Comparison of ENCODE assay signal across 10 mouse cellular contexts in genomic region chr2:122366039-122366438, GRCm38 (mm10). TPM values are rescaled to one million over a fixed set of nuclear protein-coding genes. Genes with fewer than 3 reads are reported as not detected.
DNase-seq lines count a peak whose midpoint lies in the region; ATAC-seq and TF ChIP-seq lines count a peak whose summit lies in the region.
"Had no signal": no experiment of that assay in that cellular context is flagged by ENCODE, and none has a peak within 500 bp of the region (broad histone marks: within the 10 kb centered on the region; RNA-seq: fewer than 3 reads in every experiment).

No protein-coding gene starts in this region.

- intact Hi-C loops in left cerebral cortex, postnatal 14 days (cut with DNase I), result no loop called here

- no peaks in the 10 kb centered on the region for H3K9me3 ChIP-seq in liver, embryonic 13.5 days (replicated peaks)
- no peaks in the 10 kb centered on the region for H3K9me3 ChIP-seq in embryonic facial prominence, embryonic 13.5 days
- H3K9me3 ChIP-seq in hindbrain, postnatal 0 days (ENCODE audit: low read length), result no peaks in the 10 kb centered on the region
- H3K9me3 ChIP-seq in neural tube, embryonic 15.5 days (replicated peaks), result no peaks in the 10 kb centered on the region
- H3K9me3 ChIP-seq: heart, embryonic 15.5 days had no signal

- no peak for ATAC-seq in liver, embryonic 13.5 days (ENCODE audit: low read depth)
- no peak for ATAC-seq in embryonic facial prominence, embryonic 13.5 days (ENCODE audit: insufficient number of reproducible peaks, insufficient read depth, low FRiP score, low TSS enrichment, low read depth)
- peak; percentile 8; the same call in 1 of the 2 replicates for ATAC-seq in hindbrain, postnatal 0 days
- ATAC-seq in neural tube, embryonic 15.5 days (ENCODE audit: low FRiP score), result no peak
- no peak for ATAC-seq in inflammation-experienced regulatory T-cells, adult 6 months

- H3K4me3 ChIP-seq in liver, embryonic 13.5 days (replicated peaks), result no peak overlapping the region
- no peak overlapping the region for H3K4me3 ChIP-seq in embryonic facial prominence, embryonic 13.5 days
- H3K4me3 ChIP-seq in hindbrain, postnatal 0 days (ENCODE audit: low read length), result peak overlapping the region; percentile 87; the same call in 1 of the 2 replicates
- H3K4me3 ChIP-seq in neural tube, embryonic 15.5 days (replicated peaks), result peak overlapping the region; percentile 91

- H3K27ac ChIP-seq in liver, embryonic 13.5 days, result 0 out of 2 replicates have a peak overlapping the region, but pooled peaks have one; percentile 16
- H3K27ac ChIP-seq in embryonic facial prominence, embryonic 13.5 days, result no peak overlapping the region; the same call in 1 of the 2 replicates
- peak overlapping the region; percentile 78 for H3K27ac ChIP-seq in hindbrain, postnatal 0 days
- H3K27ac ChIP-seq in neural tube, embryonic 15.5 days (replicated peaks), result no peak overlapping the region
- H3K27ac ChIP-seq: heart, embryonic 15.5 days had no signal

- WGBS in liver, embryonic 13.5 days (ENCODE audit: insufficient replicate concordance), result 91% methylated on average over 3 of the region's 3 CpGs
- WGBS in embryonic facial prominence, embryonic 13.5 days, result 90% methylated on average over 3 of the region's 3 CpGs
- 25% methylated on average over 3 of the region's 3 CpGs for WGBS in hindbrain, postnatal 0 days
- WGBS in neural tube, embryonic 15.5 days, result 54% methylated on average over 3 of the region's 3 CpGs

- H3K4me2 ChIP-seq in liver, embryonic 13.5 days, result no peak overlapping the region
- H3K4me2 ChIP-seq in embryonic facial prominence, embryonic 13.5 days, result peak overlapping the region; percentile 80; the same call in 1 of the 2 replicates
- peak overlapping the region; percentile 90 for H3K4me2 ChIP-seq in hindbrain, postnatal 0 days (ENCODE audit: low read depth, low read length)
- H3K4me2 ChIP-seq in neural tube, embryonic 15.5 days, result peak overlapping the region; percentile 68

- peaks cover 86% of the 10 kb centered on the region for H3K4me1 ChIP-seq in liver, embryonic 13.5 days (replicated peaks)
- H3K4me1 ChIP-seq in embryonic facial prominence, embryonic 13.5 days, result peaks cover 34% of the 10 kb centered on the region
- H3K4me1 ChIP-seq in hindbrain, postnatal 0 days (ENCODE audit: insufficient read depth, low read length), result peaks cover 16% of the 10 kb centered on the region
- H3K4me1 ChIP-seq in neural tube, embryonic 15.5 days, result peaks cover 48% of the 10 kb centered on the region

- peaks cover 15% of the 10 kb centered on the region for H3K36me3 ChIP-seq in liver, embryonic 13.5 days
- peaks cover 21% of the 10 kb centered on the region for H3K36me3 ChIP-seq in embryonic facial prominence, embryonic 13.5 days
- no peaks in the 10 kb centered on the region; the same call in 1 of the 2 replicates for H3K36me3 ChIP-seq in hindbrain, postnatal 0 days (ENCODE audit: insufficient read depth, low read length)
- H3K36me3 ChIP-seq in neural tube, embryonic 15.5 days, result no peaks in the 10 kb centered on the region; the same call in 1 of the 2 replicates
- H3K36me3 ChIP-seq: heart, embryonic 15.5 days had no signal

- H3K9ac ChIP-seq in liver, embryonic 13.5 days, result no peak overlapping the region; the same call in 1 of the 2 replicates
- no peak overlapping the region for H3K9ac ChIP-seq in embryonic facial prominence, embryonic 13.5 days
- peak overlapping the region; percentile 31; the same call in 1 of the 2 replicates for H3K9ac ChIP-seq in hindbrain, postnatal 0 days (replicated peaks; ENCODE audit: low read length)
- H3K9ac ChIP-seq in neural tube, embryonic 15.5 days (replicated peaks), result no peak overlapping the region
- H3K9ac ChIP-seq: heart, embryonic 15.5 days had no signal

- no peak for DNase-seq in liver, embryonic 13.5 days
- no peak for DNase-seq in liver
- peak; percentile 76 for DNase-seq in hindbrain, postnatal 0 days (ENCODE audit: low spot score)
- no peak for DNase-seq in spleen, postnatal 10 days (ENCODE audit: low spot score in 2 of 2)
- no peak for DNase-seq in left cerebral cortex, postnatal 14 days (ENCODE audit: low spot score in 2 of 2)

- H3K27me3 ChIP-seq in liver, embryonic 13.5 days, result no peaks in the 10 kb centered on the region
- H3K27me3 ChIP-seq in embryonic facial prominence, embryonic 13.5 days, result peaks cover 6% of the 10 kb centered on the region; the same call in 1 of the 2 replicates
- no peaks in the 10 kb centered on the region for H3K27me3 ChIP-seq in hindbrain, postnatal 0 days (ENCODE audit: insufficient read depth, low read length)
- H3K27me3 ChIP-seq in neural tube, embryonic 15.5 days (replicated peaks), result no peaks in the 10 kb centered on the region

- no peak for TF ChIP-seq CTCF in hindbrain, postnatal 0 days (IDR thresholded peaks at IDR 0.05; ENCODE audit: low read depth)

RNA-seq across cellular contexts. Expression of gene Shf, which starts 2.9 kb away (rescaled TPM):
- polyA plus RNA-seq in liver, embryonic 13.5 days (2015; fragmentation: Nextera tagmentation; extraction: Ambion mirVana), result 0.83 and 1.1 TPM in 2 replicates
- polyA plus RNA-seq in embryonic facial prominence, embryonic 13.5 days (2015; fragmentation: Nextera tagmentation; extraction: Ambion mirVana), result 4.3 and 6.6 TPM in 2 replicates
- total RNA-seq in hindbrain, postnatal 0 days (2014; rRNA removed), result 131 and 134 TPM in 2 replicates
- 12.2 and 13.0 TPM in 2 replicates for polyA plus RNA-seq in hindbrain, postnatal 0 days (2015; fragmentation: Nextera tagmentation; extraction: Ambion mirVana)
- polyA plus RNA-seq in neural tube, embryonic 15.5 days (2015; fragmentation: Nextera tagmentation; extraction: Ambion mirVana), result 11.2 and 12.0 TPM in 2 replicates
- under 1 TPM in 1 of 3 experiments, not detected in 2; 0.39 TPM for polyA plus RNA-seq in inflammation-experienced regulatory T-cells, adult 6 months (2017; shearing (Covaris generic))
- 10 to 100 TPM; 75.3 to 77.1 TPM for total RNA-seq in left cerebral cortex, postnatal 14 days (2021)

RNA-seq across cellular contexts. Expression of gene Duox1, which starts 50.6 kb away (rescaled TPM):
- polyA plus RNA-seq in liver, embryonic 13.5 days (2015; fragmentation: Nextera tagmentation; extraction: Ambion mirVana), result 0.02 TPM in 1 of 2 replicates, not detected in the other
- 0.31 and 0.32 TPM in 2 replicates for polyA plus RNA-seq in embryonic facial prominence, embryonic 13.5 days (2015; fragmentation: Nextera tagmentation; extraction: Ambion mirVana)
- 0.10 and 0.11 TPM in 2 replicates for total RNA-seq in hindbrain, postnatal 0 days (2014; rRNA removed)
- 0.10 and 0.14 TPM in 2 replicates for polyA plus RNA-seq in hindbrain, postnatal 0 days (2015; fragmentation: Nextera tagmentation; extraction: Ambion mirVana)
- polyA plus RNA-seq in neural tube, embryonic 15.5 days (2015; fragmentation: Nextera tagmentation; extraction: Ambion mirVana), result 0.10 and 0.27 TPM in 2 replicates
- not detected for polyA plus RNA-seq in inflammation-experienced regulatory T-cells, adult 6 months (2017; shearing (Covaris generic))
- total RNA-seq in left cerebral cortex, postnatal 14 days (2021), result under 1 TPM; 0.07 to 0.15 TPM
- total RNA-seq: megakaryocyte-erythroid progenitor cell, adult 5-6 weeks had no signal

RNA-seq across cellular contexts. Expression of gene Duoxa1, which starts 52.5 kb away (rescaled TPM):
- not detected in 2 replicates for polyA plus RNA-seq in liver, embryonic 13.5 days (2015; fragmentation: Nextera tagmentation; extraction: Ambion mirVana)
- 1.6 and 1.9 TPM in 2 replicates for polyA plus RNA-seq in embryonic facial prominence, embryonic 13.5 days (2015; fragmentation: Nextera tagmentation; extraction: Ambion mirVana)
- total RNA-seq in hindbrain, postnatal 0 days (2014; rRNA removed), result not detected in 2 replicates
- 0.35 TPM in 2 replicates for polyA plus RNA-seq in hindbrain, postnatal 0 days (2015; fragmentation: Nextera tagmentation; extraction: Ambion mirVana)
- 0.17 and 1.2 TPM in 2 replicates for polyA plus RNA-seq in neural tube, embryonic 15.5 days (2015; fragmentation: Nextera tagmentation; extraction: Ambion mirVana)
- not detected for polyA plus RNA-seq in inflammation-experienced regulatory T-cells, adult 6 months (2017; shearing (Covaris generic))
- not detected for total RNA-seq in left cerebral cortex, postnatal 14 days (2021)
- total RNA-seq: megakaryocyte-erythroid progenitor cell, adult 5-6 weeks had no signal
- polyA plus RNA-seq: heart, embryonic 15.5 days had no signal

Comparison
In these comparisons a context has a peak if more than half of its experiments do, and no peak if none do; other contexts are left out.
1. H3K27ac ChIP-seq: peak in liver, embryonic 13.5 days (single experiment) and hindbrain, postnatal 0 days (single experiment); none in embryonic facial prominence, embryonic 13.5 days (single experiment) and neural tube, embryonic 15.5 days (single experiment).
2. H3K4me3 ChIP-seq: peak in hindbrain, postnatal 0 days (single experiment) and neural tube, embryonic 15.5 days (single experiment); none in liver, embryonic 13.5 days (single experiment) and embryonic facial prominence, embryonic 13.5 days (single experiment).